Mouse (Mus musculus): ENCODE measurements around the gene Haus4. TPM values are rescaled to one million over a fixed set of nuclear protein-coding genes. Genes with fewer than 3 reads are reported as not detected.

Haus4 gene
- polyA plus RNA-seq, 1 experiment from 2014 or later = 53.8 TPM

- WGBS = 93% methylated on average over 9 of the region's 9 CpGs
- Histone ChIP-seq H3K27me3 (ENCODE audit: low read depth, poor library complexity, severe bottlenecking) (no peaks in the 10 kb centered on the region), H3K36me3 (peaks cover 91% of the 10 kb centered on the region), H3K4me1 (no peaks in the 10 kb centered on the region), H3K9me3 (replicated peaks) (peaks cover 10% of the 10 kb centered on the region), H3K4me3 (no peak overlapping the region), H3K27ac (replicated peaks) (no peak overlapping the region)
- no peak for DNase-seq (ENCODE audit: low spot score)
These were observed 44.6 kb downstream of the Haus4 start for GRCm38 (mm10) chr14:54509774-54510173.

GRCm38 (mm10) chr14:54503092-54503491 lies 51.3 kb downstream of the Haus4 start:
- 79% methylated on average over 2 of the region's 2 CpGs for WGBS
- H3K27ac ChIP-seq (replicated peaks) = no peak overlapping the region
- no peak for DNase-seq (ENCODE audit: low spot score)

DNA sequence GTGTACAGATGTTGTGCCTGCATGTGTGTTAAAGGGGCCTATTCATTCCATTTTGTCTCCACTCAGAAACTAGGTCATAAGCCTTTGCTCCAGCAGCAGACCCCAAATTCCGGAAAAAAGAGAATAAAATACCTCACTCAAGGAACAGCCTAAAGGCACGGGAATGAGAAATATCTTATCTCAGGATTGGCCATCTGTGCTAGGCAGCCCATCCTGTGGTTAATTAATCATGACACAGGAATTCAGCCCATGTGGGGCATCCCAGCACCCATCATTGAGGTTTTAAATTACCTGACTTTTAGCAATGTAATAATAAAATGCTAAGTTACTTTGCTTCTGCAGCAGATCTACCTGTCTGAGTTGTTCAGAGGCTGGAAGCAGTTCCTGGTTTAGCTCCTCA lies 53.1 kb downstream of the Haus4 start:
- 81% methylated on average over 2 of the region's 2 CpGs for WGBS
- no peaks in the 10 kb centered on the region for H3K9me3 ChIP-seq (replicated peaks)

More at GRCm38 (mm10) chr14:54503092-54503491, 51.3 kb downstream of the Haus4 start:
- Histone ChIP-seq H3K4me3 (no peak overlapping the region), H3K27me3 (ENCODE audit: low read depth, poor library complexity, severe bottlenecking) (no peaks in the 10 kb centered on the region), H3K9me3 (replicated peaks) (no peaks in the 10 kb centered on the region), H3K36me3 (peaks cover 24% of the 10 kb centered on the region), H3K4me1 (no peaks in the 10 kb centered on the region)

GRCm38 (mm10) chr14:54499330-54499729 lies 55.1 kb downstream of the Haus4 start:
- 79% methylated on average over 2 of the region's 2 CpGs for WGBS
- no peaks in the 10 kb centered on the region for H3K9me3 ChIP-seq (replicated peaks)
- no peaks in the 10 kb centered on the region for H3K4me1 ChIP-seq
- H3K27me3 ChIP-seq (ENCODE audit: low read depth, poor library complexity, severe bottlenecking) = no peaks in the 10 kb centered on the region
- H3K4me3 ChIP-seq = no peak overlapping the region
- DNase-seq (ENCODE audit: low spot score) = no peak
- H3K36me3 ChIP-seq = no peaks in the 10 kb centered on the region
- H3K27ac ChIP-seq (replicated peaks) = no peak overlapping the region

More for the DNA sequence above, 53.1 kb downstream of the Haus4 start:
- H3K27ac ChIP-seq (replicated peaks) = no peak overlapping the region
- DNase-seq (ENCODE audit: low spot score) = no peak
- H3K27me3 ChIP-seq (ENCODE audit: low read depth, poor library complexity, severe bottlenecking) = no peaks in the 10 kb centered on the region
- H3K4me1 ChIP-seq = no peaks in the 10 kb centered on the region
- H3K4me3 ChIP-seq = no peak overlapping the region
- H3K36me3 ChIP-seq = peaks cover 7% of the 10 kb centered on the region

DNA sequence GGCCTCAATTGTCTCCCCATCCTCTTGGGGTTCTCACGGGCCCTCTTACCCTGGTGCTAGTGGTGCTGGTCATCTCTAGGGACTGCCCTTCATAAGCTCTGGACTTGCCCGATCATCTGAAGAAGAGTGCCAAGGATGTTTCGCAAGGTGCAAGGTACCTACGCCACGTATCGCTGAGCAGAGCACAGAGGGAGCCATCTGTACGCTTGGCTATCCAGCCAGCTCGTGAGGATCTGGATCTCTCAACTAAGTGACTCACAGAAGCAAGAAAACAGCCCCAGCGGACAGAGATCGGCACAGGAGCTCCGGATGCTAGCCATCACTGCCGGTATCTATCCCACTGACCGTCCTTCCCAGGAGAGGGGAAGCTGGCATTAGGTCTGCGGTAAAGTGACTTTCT lies 57.7 kb downstream of the Haus4 start:
- no peaks in the 10 kb centered on the region for H3K27me3 ChIP-seq (ENCODE audit: low read depth, poor library complexity, severe bottlenecking)
- no peak overlapping the region for H3K27ac ChIP-seq (replicated peaks)
- WGBS = 89% methylated on average over 14 of the region's 14 CpGs
- 0 out of 2 replicates have a peak, but pooled peaks cover 2% of the 10 kb centered on the region for H3K4me1 ChIP-seq
- DNase-seq (ENCODE audit: low spot score) = no peak
- H3K4me3 ChIP-seq = no peak overlapping the region
- H3K9me3 ChIP-seq (replicated peaks) = no peaks in the 10 kb centered on the region
- H3K36me3 ChIP-seq = no peaks in the 10 kb centered on the region

GRCm38 (mm10) chr14:54494234-54494633 lies 60.2 kb downstream of the Haus4 start:
- DNase-seq (ENCODE audit: low spot score) = peak; percentile 72
- 2% methylated on average over 3 of the region's 3 CpGs for WGBS
- Histone ChIP-seq H3K4me3 (no peak overlapping the region), H3K9me3 (replicated peaks) (no peaks in the 10 kb centered on the region), H3K27ac (replicated peaks) (no peak overlapping the region), H3K4me1 (0 out of 2 replicates have a peak, but pooled peaks cover 2% of the 10 kb centered on the region), H3K36me3 (no peaks in the 10 kb centered on the region), H3K27me3 (ENCODE audit: low read depth, poor library complexity, severe bottlenecking) (no peaks in the 10 kb centered on the region)

GRCm38 (mm10) chr14:54493236-54493635 lies 61.2 kb downstream of the Haus4 start:
- H3K27ac ChIP-seq (replicated peaks) = no peak overlapping the region
- H3K27me3 ChIP-seq (ENCODE audit: low read depth, poor library complexity, severe bottlenecking) = no peaks in the 10 kb centered on the region
- WGBS = 95% methylated on average over 5 of the region's 5 CpGs
- H3K4me1 ChIP-seq = 0 out of 2 replicates have a peak, but pooled peaks cover 2% of the 10 kb centered on the region
- no peak for DNase-seq (ENCODE audit: low spot score)
- no peak overlapping the region for H3K4me3 ChIP-seq
- H3K36me3 ChIP-seq = no peaks in the 10 kb centered on the region
- no peaks in the 10 kb centered on the region for H3K9me3 ChIP-seq (replicated peaks)

DNA sequence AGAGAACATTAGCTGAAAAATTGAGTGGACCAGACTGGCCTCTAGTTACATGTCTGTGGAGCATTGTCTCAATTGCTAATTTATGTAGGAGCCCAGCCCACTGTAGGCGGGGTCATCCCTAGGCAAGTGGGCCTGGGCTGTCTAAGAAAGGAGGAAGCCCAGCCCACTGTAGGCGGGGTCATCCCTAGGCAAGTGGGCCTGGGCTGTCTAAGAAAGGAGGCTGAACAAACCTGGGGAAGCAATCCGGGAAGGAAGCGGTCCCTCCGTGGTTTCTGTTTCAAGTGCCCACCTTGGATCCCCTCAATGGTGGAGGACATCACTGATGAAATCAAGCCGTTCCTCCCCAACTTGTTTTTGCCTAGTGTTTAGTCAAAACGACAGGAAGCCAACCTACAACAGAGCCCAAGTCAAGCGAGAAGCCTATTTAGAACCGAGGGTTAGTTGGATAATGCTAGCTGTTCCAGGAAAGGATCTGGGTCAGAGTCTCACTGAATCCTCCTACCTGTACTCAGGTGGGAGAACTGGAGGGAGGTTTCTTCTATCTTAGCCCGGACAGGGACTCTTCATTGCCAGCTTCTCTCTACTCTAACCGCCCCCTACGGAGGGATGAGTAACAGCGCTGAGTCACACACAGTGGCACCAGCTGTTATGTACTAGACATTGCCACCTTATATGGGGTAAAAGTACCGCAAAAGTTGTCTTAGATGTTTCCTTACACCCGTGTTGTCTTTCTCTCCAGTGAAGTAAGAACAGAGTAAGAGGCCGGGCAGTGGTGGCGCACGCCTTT lies 61.9 kb downstream of the Haus4 start:
- no peaks in the 10 kb centered on the region for H3K27me3 ChIP-seq (ENCODE audit: low read depth, poor library complexity, severe bottlenecking)
- H3K36me3 ChIP-seq = no peaks in the 10 kb centered on the region
- H3K9me3 ChIP-seq (replicated peaks) = no peaks in the 10 kb centered on the region
- 67% methylated on average over 18 of the region's 18 CpGs for WGBS
- 0 out of 2 replicates have a peak, but pooled peaks cover 2% of the 10 kb centered on the region for H3K4me1 ChIP-seq
- no peak overlapping the region for H3K27ac ChIP-seq (replicated peaks)
- H3K4me3 ChIP-seq = no peak overlapping the region
- DNase-seq (ENCODE audit: low spot score) = no peak

Other genes with a start within 250 kb of the Haus4 start
- 48.0 and 54.1 TPM in 2 replicates for gene Oxa1l, start 193.8 kb downstream of the Haus4 start, polyA plus RNA-seq (2016; fragmentation: Nextera tagmentation; extraction: Ambion mirVana)
- gene Slc7a7, start 136.8 kb downstream of the Haus4 start, polyA plus RNA-seq (2016; fragmentation: Nextera tagmentation; extraction: Ambion mirVana) = 4.5 and 5.9 TPM in 2 replicates
- 205 and 211 TPM in 2 replicates for gene Mrpl52, start 127.7 kb downstream of the Haus4 start, polyA plus RNA-seq (2016; fragmentation: Nextera tagmentation; extraction: Ambion mirVana)
- gene Mmp14, start 123.0 kb downstream of the Haus4 start, polyA plus RNA-seq (2016; fragmentation: Nextera tagmentation; extraction: Ambion mirVana) = 56.0 and 70.5 TPM in 2 replicates
- gene Lrp10, start 90.5 kb downstream of the Haus4 start, polyA plus RNA-seq (2016; fragmentation: Nextera tagmentation; extraction: Ambion mirVana) = 25.1 and 26.0 TPM in 2 replicates
- gene Rem2, start 78.5 kb downstream of the Haus4 start, polyA plus RNA-seq (2016; fragmentation: Nextera tagmentation; extraction: Ambion mirVana) = 18.6 and 29.8 TPM in 2 replicates
- gene Prmt5, start 37.1 kb downstream of the Haus4 start, polyA plus RNA-seq (2016; fragmentation: Nextera tagmentation; extraction: Ambion mirVana) = 148 and 155 TPM in 2 replicates
- gene Ajuba, start 22.9 kb upstream of the Haus4 start, polyA plus RNA-seq (2016; fragmentation: Nextera tagmentation; extraction: Ambion mirVana) = 66.6 and 88.8 TPM in 2 replicates
- 10.7 and 11.0 TPM in 2 replicates for gene 4931414P19Rik, start 51.4 kb upstream of the Haus4 start, polyA plus RNA-seq (2016; fragmentation: Nextera tagmentation; extraction: Ambion mirVana)
- 470 and 478 TPM in 2 replicates for gene Psmb5, start 63.4 kb upstream of the Haus4 start, polyA plus RNA-seq (2016; fragmentation: Nextera tagmentation; extraction: Ambion mirVana)
- gene Psmb11, start 66.8 kb upstream of the Haus4 start, polyA plus RNA-seq (2016; fragmentation: Nextera tagmentation; extraction: Ambion mirVana) = 0.06 and 0.12 TPM in 2 replicates
- not detected in 2 replicates for gene Gm17606, start 86.3 kb upstream of the Haus4 start, polyA plus RNA-seq (2016; fragmentation: Nextera tagmentation; extraction: Ambion mirVana)
- 4.1 and 4.6 TPM in 2 replicates for gene Cdh24, start 86.7 kb upstream of the Haus4 start, polyA plus RNA-seq (2016; fragmentation: Nextera tagmentation; extraction: Ambion mirVana)
- gene 1700123O20Rik, start 131.6 kb upstream of the Haus4 start, polyA plus RNA-seq (2016; fragmentation: Nextera tagmentation; extraction: Ambion mirVana) = 106 and 111 TPM in 2 replicates
- 128 and 145 TPM in 2 replicates for gene Acin1, start 132.3 kb upstream of the Haus4 start, polyA plus RNA-seq (2016; fragmentation: Nextera tagmentation; extraction: Ambion mirVana)
- 0.15 TPM in 1 of 2 replicates, not detected in the other for gene Gm29776, start 144.2 kb upstream of the Haus4 start, polyA plus RNA-seq (2016; fragmentation: Nextera tagmentation; extraction: Ambion mirVana)
- 0.09 and 0.11 TPM in 2 replicates for gene Cebpe, start 157.6 kb upstream of the Haus4 start, polyA plus RNA-seq (2016; fragmentation: Nextera tagmentation; extraction: Ambion mirVana)
- 1.8 and 2.4 TPM in 2 replicates for gene Slc7a8, start 227.3 kb upstream of the Haus4 start, polyA plus RNA-seq (2016; fragmentation: Nextera tagmentation; extraction: Ambion mirVana)

All from midbrain, embryonic 10.5 days (tissue).